Mouse (Mus musculus) forebrain, embryonic 10.5 days (tissue): ENCODE measurements around the gene Mgl2. TPM values are rescaled to one million over a fixed set of nuclear protein-coding genes. Genes with fewer than 3 reads are reported as not detected.

Experiments
- DNase-seq: peaks from one replicate; pipeline ENCODE4 v3.0.0-alpha.2; 2017; ENCODE audit warnings: low spot score; ENCODE audit errors: extremely low spot score
- H3K27ac ChIP-seq: fragments of 300-500 bp; sonication (generic); 2 replicates; pipeline ENCODE4 v1.5.1; 2016; ENCODE audit warnings: mild to moderate bottlenecking
- H3K27me3 ChIP-seq: fragments of 300-500 bp; sonication (generic); 2 replicates; pipeline ENCODE4 v1.6.1; 2016; ENCODE audit warnings: mild to moderate bottlenecking; ENCODE audit not compliant: poor library complexity, severe bottlenecking
- H3K36me3 ChIP-seq: fragments of 300-500 bp; sonication (generic); replicated peaks from 2 replicates; pipeline ENCODE4 v1.6.1; 2016; ENCODE audit warnings: mild to moderate bottlenecking, moderate library complexity
- H3K4me1 ChIP-seq: fragments of 300-500 bp; sonication (generic); 2 replicates; pipeline ENCODE4 v1.6.1; 2016
- H3K4me3 ChIP-seq: fragments of 300-500 bp; sonication (generic); 2 replicates; pipeline ENCODE4 v1.5.1; 2016; ENCODE audit warnings: mild to moderate bottlenecking, moderate library complexity
- H3K9me3 ChIP-seq: fragments of 300-500 bp; sonication (generic); 2 replicates; pipeline ENCODE4 v1.6.1; 2016; ENCODE audit warnings: mild to moderate bottlenecking, moderate library complexity
- WGBS: fragments of 180-500 bp; shearing (Covaris S2); methylation state at CpG from one replicate; pipeline ENCODE4 v1.1.7; 2016; 5-methylcytosine and 5-hydroxymethylcytosine counted together
- polyA plus RNA-seq: library from polyadenylated mRNA; unstranded; fragments of >200 nt; fragmentation: Nextera tagmentation; extraction: Ambion mirVana; gene quantifications from 2 replicates; pipeline ENCODE4 v1.2.1, GENCODE M21; 2016

Mgl2 gene
- polyA plus RNA-seq, 1 experiment from 2014 or later: not detected

GRCm38 (mm10) chr11:70174491-70174890 lies 44.4 kb downstream of the Mgl2 start:
- no peaks in the 10 kb centered on the region for H3K36me3 ChIP-seq
- no peak overlapping the region for H3K27ac ChIP-seq
- WGBS: 86% methylated on average over 4 of the region's 4 CpGs
- no peak for DNase-seq
- no peaks in the 10 kb centered on the region for H3K4me1 ChIP-seq
- no peaks in the 10 kb centered on the region for H3K27me3 ChIP-seq
- H3K4me3 ChIP-seq: no peak overlapping the region
- H3K9me3 ChIP-seq: 0 out of 2 replicates have a peak, but pooled peaks cover 4% of the 10 kb centered on the region

GRCm38 (mm10) chr11:70177647-70178046 lies 47.5 kb downstream of the Mgl2 start:
- DNase-seq: no peak
- Histone ChIP-seq H3K36me3 (no peaks in the 10 kb centered on the region), H3K9me3 (0 out of 2 replicates have a peak, but pooled peaks cover 4% of the 10 kb centered on the region), H3K4me3 (no peak overlapping the region), H3K4me1 (no peaks in the 10 kb centered on the region), H3K27ac (no peak overlapping the region), H3K27me3 (no peaks in the 10 kb centered on the region)
- 75% methylated on average over 8 of the region's 8 CpGs for WGBS

- Histone ChIP-seq H3K27ac (no peak overlapping the region), H3K27me3 (no peaks in the 10 kb centered on the region), H3K9me3 (0 out of 2 replicates have a peak, but pooled peaks cover 4% of the 10 kb centered on the region), H3K4me3 (no peak overlapping the region), H3K36me3 (no peaks in the 10 kb centered on the region), H3K4me1 (no peaks in the 10 kb centered on the region)
- no peak for DNase-seq
- 89% methylated on average over 11 of the region's 11 CpGs for WGBS
Measured at GRCm38 (mm10) chr11:70178311-70178710, 48.2 kb downstream of the Mgl2 start.

GRCm38 (mm10) chr11:70178756-70179155 lies 48.6 kb downstream of the Mgl2 start:
- Histone ChIP-seq H3K4me3 (no peak overlapping the region), H3K27me3 (no peaks in the 10 kb centered on the region), H3K4me1 (no peaks in the 10 kb centered on the region), H3K9me3 (0 out of 2 replicates have a peak, but pooled peaks cover 4% of the 10 kb centered on the region), H3K27ac (no peak overlapping the region), H3K36me3 (no peaks in the 10 kb centered on the region)
- 85% methylated on average over 11 of the region's 11 CpGs for WGBS
- no peak for DNase-seq

GRCm38 (mm10) chr11:70179401-70179800 lies 49.3 kb downstream of the Mgl2 start:
- H3K27me3 ChIP-seq: no peaks in the 10 kb centered on the region
- H3K9me3 ChIP-seq: 0 out of 2 replicates have a peak, but pooled peaks cover 4% of the 10 kb centered on the region
- peak; percentile 42 for DNase-seq
- no peak overlapping the region for H3K4me3 ChIP-seq
- H3K4me1 ChIP-seq: no peaks in the 10 kb centered on the region
- WGBS: 38% methylated on average over 14 of the region's 14 CpGs
- no peak overlapping the region for H3K27ac ChIP-seq
- H3K36me3 ChIP-seq: no peaks in the 10 kb centered on the region

- no peaks in the 10 kb centered on the region for H3K36me3 ChIP-seq
- no peak overlapping the region for H3K27ac ChIP-seq
- 0 out of 2 replicates have a peak, but pooled peaks cover 4% of the 10 kb centered on the region for H3K9me3 ChIP-seq
- no peaks in the 10 kb centered on the region for H3K27me3 ChIP-seq
- no peaks in the 10 kb centered on the region for H3K4me1 ChIP-seq
- no peak for DNase-seq
- H3K4me3 ChIP-seq: no peak overlapping the region
- 93% methylated on average over 4 of the region's 4 CpGs for WGBS
Measured at GRCm38 (mm10) chr11:70180496-70180895, 50.4 kb downstream of the Mgl2 start.

- no peaks in the 10 kb centered on the region for H3K4me1 ChIP-seq
- no peaks in the 10 kb centered on the region for H3K27me3 ChIP-seq
- H3K4me3 ChIP-seq: no peak overlapping the region
- WGBS: 85% methylated on average over 7 of the region's 7 CpGs
- no peaks in the 10 kb centered on the region for H3K36me3 ChIP-seq
- H3K9me3 ChIP-seq: no peaks in the 10 kb centered on the region
- H3K27ac ChIP-seq: no peak overlapping the region
- DNase-seq: no peak
Measured at GRCm38 (mm10) chr11:70185120-70185519, 55.0 kb downstream of the Mgl2 start.

Other genes with a start within 250 kb of the Mgl2 start
- gene Kctd11, start 248.9 kb upstream of the Mgl2 start, polyA plus RNA-seq: 4.8 and 6.7 TPM in 2 replicates
- 0.84 and 1.3 TPM in 2 replicates for gene Acap1, start 234.8 kb upstream of the Mgl2 start, polyA plus RNA-seq
- gene 2810408A11Rik, start 229.3 kb upstream of the Mgl2 start, polyA plus RNA-seq: 11.9 and 12.2 TPM in 2 replicates
- 14.3 and 14.8 TPM in 2 replicates for gene Neurl4, start 229.3 kb upstream of the Mgl2 start, polyA plus RNA-seq
- 92.4 and 97.3 TPM in 2 replicates for gene Gps2, start 216.4 kb upstream of the Mgl2 start, polyA plus RNA-seq
- gene Eif5a, start 208.4 kb upstream of the Mgl2 start, polyA plus RNA-seq: 2,970 and 2,997 TPM in 2 replicates
- gene Ybx2, start 194.5 kb upstream of the Mgl2 start, polyA plus RNA-seq: 5.7 and 6.4 TPM in 2 replicates
- gene Slc2a4, start 182.1 kb upstream of the Mgl2 start, polyA plus RNA-seq: 14.2 and 15.7 TPM in 2 replicates
- 19.7 and 21.9 TPM in 2 replicates for gene Cldn7, start 165.6 kb upstream of the Mgl2 start, polyA plus RNA-seq
- 21.5 and 23.4 TPM in 2 replicates for gene Ctdnep1, start 149.2 kb upstream of the Mgl2 start, polyA plus RNA-seq
- 159 TPM in 2 replicates for gene Elp5, start 147.8 kb upstream of the Mgl2 start, polyA plus RNA-seq
- gene Gabarap, start 139.2 kb upstream of the Mgl2 start, polyA plus RNA-seq: 318 and 331 TPM in 2 replicates
- gene Phf23, start 134.6 kb upstream of the Mgl2 start, polyA plus RNA-seq: 94.5 and 96.2 TPM in 2 replicates
- gene Dvl2, start 129.7 kb upstream of the Mgl2 start, polyA plus RNA-seq: 44.3 and 51.6 TPM in 2 replicates
- 41.0 and 44.1 TPM in 2 replicates for gene Acadvl, start 114.9 kb upstream of the Mgl2 start, polyA plus RNA-seq
- gene Dlg4, start 113.4 kb upstream of the Mgl2 start, polyA plus RNA-seq: 13.8 and 15.5 TPM in 2 replicates
- 0.71 and 1.2 TPM in 2 replicates for gene Asgr1, start 76.2 kb upstream of the Mgl2 start, polyA plus RNA-seq
- gene Asgr2, start 37.7 kb upstream of the Mgl2 start, polyA plus RNA-seq: not detected in 2 replicates
- gene Clec10a, start 25.9 kb downstream of the Mgl2 start, polyA plus RNA-seq: not detected in 2 replicates
- gene Slc16a11, start 82.4 kb downstream of the Mgl2 start, polyA plus RNA-seq: 0.79 and 1.2 TPM in 2 replicates
- 14.6 and 16.1 TPM in 2 replicates for gene Slc16a13, start 90.7 kb downstream of the Mgl2 start, polyA plus RNA-seq
- gene Bcl6b, start 99.5 kb downstream of the Mgl2 start, polyA plus RNA-seq: 4.5 and 4.7 TPM in 2 replicates
- gene 0610010K14Rik, start 107.6 kb downstream of the Mgl2 start, polyA plus RNA-seq: 227 TPM in 2 replicates
- gene Gm21988, start 109.5 kb downstream of the Mgl2 start, polyA plus RNA-seq: 7.9 and 10.1 TPM in 2 replicates
- 83.9 and 92.7 TPM in 2 replicates for gene Rnasek, start 109.5 kb downstream of the Mgl2 start, polyA plus RNA-seq
- gene Alox12, start 125.0 kb downstream of the Mgl2 start, polyA plus RNA-seq: 2.5 and 2.7 TPM in 2 replicates
- gene Alox12e, start 192.3 kb downstream of the Mgl2 start, polyA plus RNA-seq: not detected in 2 replicates
- 0.10 and 0.29 TPM in 2 replicates for gene Alox15, start 221.7 kb downstream of the Mgl2 start, polyA plus RNA-seq